Mouse (Mus musculus) left cerebral cortex, postnatal 10 days (tissue): ENCODE results near the gene Igf1. TPM values are rescaled to one million over a fixed set of nuclear protein-coding genes. Genes with fewer than 3 reads are reported as not detected.

ENCODE experiments used
- DNase-seq, 2 experiments: peaks; one replicate each; pipeline ENCODE4 v3.0.0; 2021 to 2022; ENCODE audit warnings: low spot score in 2 of 2, mixed read lengths in 1 of 2; ENCODE audit errors: extremely low spot score in 1 of 2
- intact Hi-C: fragments of 180-260 bp; cut with DNase I; formaldehyde crosslinking; loops from one replicate; pipeline ENCODE4 v1.15.1; 2025
- total RNA-seq, 2 experiments: library from RNA; stranded (reverse); gene quantifications; 2 replicates each; pipeline ENCODE4 v1.2.3; 2021

Gene Igf1
- total RNA-seq, 2 experiments from 2014 or later, result 18.5 to 21.2 TPM

GRCm38 (mm10) chr10:87971536-87971935 is 113.5 kb downstream of the Igf1 start:
- intact Hi-C loops, result loop anchor here (10.0 kb wide), 1 partner anchor 297 kb away; no protein-coding TSS in a partner anchor

GRCm38 (mm10) chr10:87973911-87974631 is 116.0 kb downstream of the Igf1 start:
- no peak for DNase-seq
- intact Hi-C loops, result loop anchor here (10.0 kb wide), 1 partner anchor 299 kb away; no protein-coding TSS in a partner anchor

More at GRCm38 (mm10) chr10:87971536-87971935, 113.5 kb downstream of the Igf1 start:
- no peak for DNase-seq

- no peak for DNase-seq
- intact Hi-C loops, result no loop called here
These were observed 127.3 kb downstream of the Igf1 start for GRCm38 (mm10) chr10:87985375-87985774.

GRCm38 (mm10) chr10:87986201-87986600 is 128.1 kb downstream of the Igf1 start:
- peak in 1 of 2 experiments; percentile 21 for DNase-seq
- intact Hi-C loops, result no loop called here

Other genes starting within 250 kb of the Igf1 start
- not detected for gene Pmch, start 232.8 kb downstream of the Igf1 start, total RNA-seq